Mouse (Mus musculus) embryonic stem cell, embryonic (primary cell): ENCODE measurements around the gene Dnah10.

Experiments used
- CTCF ChIA-PET, 4 experiments: fragments of 300-600 bp in 2 of 4; fragments of 350-600 bp in 2 of 4; sonication (Branson Sonifier 250); formaldehyde crosslinking; loops; one replicate each; lab custom pipeline; 2022; ENCODE audit warnings: inconsistent platforms in 2 of 4; lab: Charles Lee
- POLR2A ChIA-PET, 4 experiments: fragments of 300-600 bp in 2 of 4; fragments of 350-600 bp in 2 of 4; sonication (Branson Sonifier 250); formaldehyde crosslinking; loops; one replicate each; lab custom pipeline; 2022; ENCODE audit warnings: antibody characterized with exemption in 4 of 4, inconsistent platforms in 1 of 4; lab: Charles Lee

The Dnah10 gene

GRCm38 (mm10) chr5:124724997-124725396, at the start of gene Dnah10:
TSS of gene Dnah10 (plus strand) at chr5:124725085.
- ChIA-PET CTCF (interaction anchor here in 2 of 4 experiments (1.0 to 1.5 kb wide), 4 partner anchors 9 to 167 kb away, joined by 3 to 6 read pairs (median 3); no protein-coding TSS in a partner anchor), POLR2A (interaction anchor here in 1 of 4 experiments (1.4 kb wide), 1 partner anchor 114 kb away, joined by 3 read pairs; no protein-coding TSS in a partner anchor)

GRCm38 (mm10) chr5:124713741-124714140, 11.1 kb upstream of the Dnah10 start:
- POLR2A ChIA-PET = interaction anchor here in 2 of 4 experiments (0.9 to 2.3 kb wide), 4 partner anchors 67 to 103 kb away, joined by 3 to 7 read pairs (median 4); no protein-coding TSS in a partner anchor
- CTCF ChIA-PET = interaction anchor here in 1 of 4 experiments (1.1 kb wide), 1 partner anchor 78 kb away, joined by 3 read pairs; no protein-coding TSS in a partner anchor

GRCm38 (mm10) chr5:124715135-124715534, 9.8 kb upstream of the Dnah10 start:
- CTCF ChIA-PET = interaction anchor here in 1 of 4 experiments (0.7 to 1.4 kb wide), 2 partner anchors 80 to 407 kb away, joined by 3 to 7 read pairs; no protein-coding TSS in a partner anchor
- POLR2A ChIA-PET = interaction anchor here in 2 of 4 experiments (0.6 to 0.9 kb wide), 3 partner anchors 14 to 89 kb away, joined by 3 to 5 read pairs (median 3); no protein-coding TSS in a partner anchor

- ChIA-PET CTCF (interaction anchor here in 1 of 4 experiments (0.5 kb wide), 1 partner anchor 115 kb away, joined by 8 read pairs; no protein-coding TSS in a partner anchor), POLR2A (interaction anchor here in 2 of 4 experiments (0.6 to 1.3 kb wide), 3 partner anchors 79 to 390 kb away, joined by 3 to 5 read pairs (median 4); partner anchors contain the start of genes 2810006K23Rik (in 1 of the 2) and Mphosph9 (in 1 of the 2))
Observed at GRCm38 (mm10) chr5:124717969-124718368, 6.9 kb upstream of the Dnah10 start.

GRCm38 (mm10) chr5:124718396-124718795, 6.5 kb upstream of the Dnah10 start:
- CTCF ChIA-PET = no interaction called here
- POLR2A ChIA-PET = interaction anchor here in 2 of 4 experiments (0.6 to 1.3 kb wide), 3 partner anchors 79 to 405 kb away, joined by 3 to 5 read pairs (median 4); partner anchors contain the start of genes 2810006K23Rik (in 1 of the 2) and Mphosph9 (in 1 of the 2)

- ChIA-PET POLR2A (interaction anchor here in 1 of 4 experiments (1.6 kb wide), 1 partner anchor 156 kb away, joined by 3 read pairs; no protein-coding TSS in a partner anchor), CTCF (interaction anchor here in 1 of 4 experiments (0.6 kb wide), 1 partner anchor 12 kb away, joined by 6 read pairs; no protein-coding TSS in a partner anchor)
Observed at GRCm38 (mm10) chr5:124723125-124723524, 1.8 kb upstream of the Dnah10 start.

GRCm38 (mm10) chr5:124729662-124730206, 4.8 kb downstream of the Dnah10 start:
- POLR2A ChIA-PET = interaction anchor here in 2 of 4 experiments (0.5 to 1.0 kb wide), 4 partner anchors 14 to 260 kb away, joined by 3 to 4 read pairs (median 4); no protein-coding TSS in a partner anchor
- CTCF ChIA-PET = interaction anchor here in 3 of 4 experiments (0.5 to 2.4 kb wide), 10 partner anchors 13 to 541 kb away, joined by 3 to 8 read pairs (median 4); no protein-coding TSS in a partner anchor

GRCm38 (mm10) chr5:124733961-124734360, 9.1 kb downstream of the Dnah10 start:
- ChIA-PET CTCF (interaction anchor here in 3 of 4 experiments (0.6 to 2.1 kb wide), 11 partner anchors 8 to 307 kb away, joined by 3 to 6 read pairs (median 3); partner anchors contain the start of gene Dnah10 (in 1 of the 3)), POLR2A (interaction anchor here in 1 of 4 experiments (0.7 kb wide), 1 partner anchor 604 kb away, joined by 3 read pairs; no protein-coding TSS in a partner anchor)

- CTCF ChIA-PET = interaction anchor here (0.6 to 4.2 kb wide), 26 partner anchors 8 to 1678 kb away, joined by 3 to 22 read pairs (median 4); no protein-coding TSS in a partner anchor
- POLR2A ChIA-PET = interaction anchor here in 2 of 4 experiments (0.7 to 1.4 kb wide), 4 partner anchors 9 to 415 kb away, joined by 3 read pairs; no protein-coding TSS in a partner anchor
Observed at GRCm38 (mm10) chr5:124741898-124742599, 17.2 kb downstream of the Dnah10 start.

GRCm38 (mm10) chr5:124743841-124744240, 19.0 kb downstream of the Dnah10 start:
- ChIA-PET CTCF (interaction anchor here in 3 of 4 experiments (0.6 to 4.2 kb wide), 8 partner anchors 9 to 623 kb away, joined by 3 to 22 read pairs (median 4); no protein-coding TSS in a partner anchor), POLR2A (interaction anchor here in 1 of 4 experiments (1.3 kb wide), 1 partner anchor 19 kb away, joined by 3 read pairs; no protein-coding TSS in a partner anchor)

GRCm38 (mm10) chr5:124746220-124746619, 21.3 kb downstream of the Dnah10 start:
- ChIA-PET CTCF (interaction anchor here in 1 of 4 experiments (0.5 to 0.6 kb wide), 2 partner anchors 35 to 389 kb away, joined by 3 to 4 read pairs; no protein-coding TSS in a partner anchor), POLR2A (no interaction called here)

GRCm38 (mm10) chr5:124748296-124748695, 23.4 kb downstream of the Dnah10 start:
- POLR2A ChIA-PET = no interaction called here
- CTCF ChIA-PET = interaction anchor here in 3 of 4 experiments (0.6 to 0.7 kb wide), 3 partner anchors 11 to 137 kb away, joined by 3 to 5 read pairs (median 4); no protein-coding TSS in a partner anchor

- ChIA-PET POLR2A (interaction anchor here in 1 of 4 experiments (0.9 kb wide), 1 partner anchor 9 kb away, joined by 3 read pairs; no protein-coding TSS in a partner anchor), CTCF (interaction anchor here (0.6 to 1.6 kb wide), 10 partner anchors 9 to 146 kb away, joined by 3 to 8 read pairs (median 4); no protein-coding TSS in a partner anchor)
Observed at GRCm38 (mm10) chr5:124751656-124752055, 26.8 kb downstream of the Dnah10 start.

GRCm38 (mm10) chr5:124761011-124761410, 36.1 kb downstream of the Dnah10 start:
- ChIA-PET CTCF (interaction anchor here (0.5 to 2.3 kb wide), 64 partner anchors 9 to 1039 kb away, joined by 3 to 22 read pairs (median 4); no protein-coding TSS in a partner anchor), POLR2A (interaction anchor here in 3 of 4 experiments (0.5 to 1.4 kb wide), 7 partner anchors 11 to 550 kb away, joined by 3 to 4 read pairs (median 3); no protein-coding TSS in a partner anchor)

GRCm38 (mm10) chr5:124761787-124762186, 36.9 kb downstream of the Dnah10 start:
- ChIA-PET POLR2A (interaction anchor here in 2 of 4 experiments (0.6 to 1.4 kb wide), 3 partner anchors 12 to 253 kb away, joined by 3 read pairs; no protein-coding TSS in a partner anchor), CTCF (interaction anchor here (0.6 to 2.3 kb wide), 25 partner anchors 10 to 507 kb away, joined by 3 to 22 read pairs (median 5); no protein-coding TSS in a partner anchor)

- ChIA-PET CTCF (interaction anchor here in 3 of 4 experiments (0.6 to 4.2 kb wide), 17 partner anchors 9 to 678 kb away, joined by 3 to 26 read pairs (median 3); no protein-coding TSS in a partner anchor), POLR2A (interaction anchor here in 1 of 4 experiments (1.0 kb wide), 1 partner anchor 20 kb away, joined by 3 read pairs; no protein-coding TSS in a partner anchor)
Observed at GRCm38 (mm10) chr5:124774552-124774951, 49.7 kb downstream of the Dnah10 start.

- CTCF ChIA-PET = interaction anchor here (0.6 to 4.2 kb wide), 12 partner anchors 12 to 495 kb away, joined by 3 to 26 read pairs (median 6); no protein-coding TSS in a partner anchor
- POLR2A ChIA-PET = interaction anchor here in 1 of 4 experiments (1.1 kb wide), 1 partner anchor 122 kb away, joined by 3 read pairs; no protein-coding TSS in a partner anchor
Observed at GRCm38 (mm10) chr5:124776289-124776688, 51.4 kb downstream of the Dnah10 start.
